Mouse (Mus musculus): ENCODE results near the gene Sec16a.

DNA sequence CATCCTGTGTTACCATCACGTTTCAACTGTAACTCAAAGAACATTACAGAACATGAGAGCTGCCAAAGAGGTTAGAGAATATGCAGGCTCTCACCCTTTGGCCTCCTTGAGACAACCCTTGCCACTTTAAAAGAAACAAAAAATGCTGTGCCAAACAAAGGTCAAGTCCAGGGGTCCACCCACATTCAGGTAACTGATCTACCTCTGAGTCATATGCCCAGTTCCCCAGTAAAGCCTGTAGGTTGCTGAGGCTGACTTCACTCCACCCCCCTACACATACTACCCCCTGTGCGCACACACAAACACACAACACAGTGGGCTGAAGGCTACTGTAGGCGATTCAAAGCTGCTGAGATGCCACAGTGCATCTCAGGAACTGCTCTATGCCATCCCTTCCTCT is 57.3 kb downstream of the Sec16a start:
- TF ChIP-seq CTCF (IDR thresholded peaks at IDR 0.05; ENCODE audit: insufficient read depth, low read length) (no peak), POLR2A (IDR thresholded peaks at IDR 0.05; ENCODE audit: borderline replicate concordance, extremely low read depth, low read depth, low read length) (no peak)
